Mouse (Mus musculus) neural tube, embryonic 13.5 days (tissue): Measurements from ENCODE around the gene Supt6. TPM values are rescaled to one million over a fixed set of nuclear protein-coding genes. Genes with fewer than 3 reads are reported as not detected.
A peak's percentile ranks its signal among the peaks of the same experiment; 100 is the strongest.
"Not testable (repeated sequence)": the region's sequence is repeated elsewhere in the genome, so short reads cannot be mapped to it uniquely, and the experiment has no call there.

Experiments
- ATAC-seq: fragments of 200-750 bp; cut with Nextera tagmentation; 2 replicates; pipeline ENCODE4 v1.8.0; 2017; ENCODE audit warnings: low read depth, mild to moderate bottlenecking, moderate TSS enrichment, moderate library complexity
- H3K27ac ChIP-seq: fragments of 300-500 bp; sonication (generic); replicated peaks from 2 replicates; pipeline ENCODE4 v1.5.1; 2015; ENCODE audit warnings: moderate library complexity, mild to moderate bottlenecking, inconsistent platforms
- H3K27me3 ChIP-seq: fragments of 300-500 bp; sonication (generic); 2 replicates; pipeline ENCODE4 v1.6.1; 2015; ENCODE audit warnings: mild to moderate bottlenecking, inconsistent platforms
- H3K36me3 ChIP-seq: fragments of 300-500 bp; sonication (generic); 2 replicates; pipeline ENCODE4 v1.6.1; 2015; ENCODE audit warnings: mild to moderate bottlenecking, inconsistent platforms
- H3K4me1 ChIP-seq: fragments of 300-500 bp; sonication (generic); replicated peaks from 2 replicates; pipeline ENCODE4 v1.6.1; 2015; ENCODE audit warnings: inconsistent platforms
- H3K4me2 ChIP-seq: fragments of 300-500 bp; sonication (generic); 2 replicates; pipeline ENCODE4 v1.6.1; 2015; ENCODE audit warnings: inconsistent platforms, mild to moderate bottlenecking, moderate library complexity
- H3K4me3 ChIP-seq: fragments of 300-500 bp; sonication (generic); 2 replicates; pipeline ENCODE4 v1.5.1; 2015; ENCODE audit warnings: mild to moderate bottlenecking, inconsistent platforms
- H3K9ac ChIP-seq: fragments of 300-500 bp; sonication (generic); 2 replicates; pipeline ENCODE4 v1.6.1; 2015; ENCODE audit warnings: moderate library complexity, mild to moderate bottlenecking, inconsistent platforms
- H3K9me3 ChIP-seq: fragments of 300-500 bp; sonication (generic); 2 replicates; pipeline ENCODE4 v1.6.1; 2016; ENCODE audit warnings: inconsistent platforms
- WGBS: fragments of 180-500 bp; shearing (Covaris S2); methylation state at CpG from one replicate; pipeline ENCODE4 v1.1.7; 2015; 5-methylcytosine and 5-hydroxymethylcytosine counted together
- polyA plus RNA-seq: library from polyadenylated mRNA; unstranded; fragments of >200 nt; fragmentation: Nextera tagmentation; extraction: Ambion mirVana; gene quantifications from 2 replicates; pipeline ENCODE4 v1.2.1, GENCODE M21; 2015

Supt6 gene
- polyA plus RNA-seq, 1 experiment from 2014 or later: 28.2 TPM

GRCm38 (mm10) chr11:78190041-78190440 lies 55.7 kb downstream of the Supt6 start:
- H3K9me3 ChIP-seq: no peaks in the 10 kb centered on the region
- WGBS: 62% methylated on average over 6 of the region's 6 CpGs

GRCm38 (mm10) chr11:78189234-78190040 lies 56.4 kb downstream of the Supt6 start:
- under 1% methylated on average over 42 of the region's 42 CpGs for WGBS

More at GRCm38 (mm10) chr11:78190041-78190440, 55.7 kb downstream of the Supt6 start:
- Histone ChIP-seq H3K4me2 (peak overlapping the region; percentile 68), H3K36me3 (peaks cover 36% of the 10 kb centered on the region), H3K4me3 (peak overlapping the region; percentile 74), H3K9ac (peak overlapping the region; percentile 97), H3K4me1 (peaks cover 33% of the 10 kb centered on the region), H3K27ac (peak overlapping the region; percentile 95), H3K27me3 (no peaks in the 10 kb centered on the region)
- no peak for ATAC-seq

GRCm38 (mm10) chr11:78188331-78189233 lies 57.2 kb downstream of the Supt6 start, which contains the start of gene Rab34:
Gene Rab34 (plus strand): TSS chr11:78188430.
- Histone ChIP-seq H3K4me2 (peak within 1 kb of the TSS; percentile 68), H3K4me3 (peak within 1 kb of the TSS; percentile 74), H3K4me1 (peaks cover 31% of the 10 kb centered on the region), H3K27ac (peak within 1 kb of the TSS; percentile 95), H3K27me3 (no peaks in the 10 kb centered on the region), H3K9me3 (no peaks in the 10 kb centered on the region), H3K9ac (peak within 1 kb of the TSS; percentile 97), H3K36me3 (peaks cover 31% of the 10 kb centered on the region)
- ATAC-seq: peak; percentile 76
- under 1% methylated on average over 78 of the region's 80 CpGs for WGBS

More at GRCm38 (mm10) chr11:78189234-78190040, 56.4 kb downstream of the Supt6 start:
- Histone ChIP-seq H3K9ac (peak overlapping the region; percentile 97), H3K36me3 (peaks cover 36% of the 10 kb centered on the region), H3K27ac (peak overlapping the region; percentile 95), H3K9me3 (no peaks in the 10 kb centered on the region), H3K4me2 (peak overlapping the region; percentile 68), H3K4me1 (peaks cover 27% of the 10 kb centered on the region), H3K27me3 (no peaks in the 10 kb centered on the region), H3K4me3 (peak overlapping the region; percentile 74)
- peak; percentile 90 for ATAC-seq

GRCm38 (mm10) chr11:78184702-78185101 lies 61.1 kb downstream of the Supt6 start:
- H3K4me3 ChIP-seq, H3K9me3 ChIP-seq, ATAC-seq, H3K4me2 ChIP-seq, H3K27me3 ChIP-seq, H3K27ac ChIP-seq, H3K9ac ChIP-seq: not testable (repeated sequence)
- Histone ChIP-seq H3K4me1 (peaks cover 52% of the 10 kb centered on the region), H3K36me3 (peaks cover 23% of the 10 kb centered on the region)
- WGBS: 93% methylated on average over 6 of the region's 6 CpGs

GRCm38 (mm10) chr11:78183884-78184514 lies 61.8 kb downstream of the Supt6 start:
- no peaks in the 10 kb centered on the region for H3K27me3 ChIP-seq
- H3K4me2 ChIP-seq: peak overlapping the region; percentile 69
- WGBS: 48% methylated on average over 10 of the region's 10 CpGs
- H3K36me3 ChIP-seq: peaks cover 28% of the 10 kb centered on the region
- no peaks in the 10 kb centered on the region for H3K9me3 ChIP-seq
- H3K9ac ChIP-seq: peak overlapping the region; percentile 52
- no peak for ATAC-seq
- peaks cover 53% of the 10 kb centered on the region for H3K4me1 ChIP-seq
- H3K27ac ChIP-seq: 0 out of 2 replicates have a peak overlapping the region, but pooled peaks have one; percentile 10
- peak overlapping the region; percentile 75 for H3K4me3 ChIP-seq

- peak; percentile 93 for ATAC-seq
- Histone ChIP-seq H3K9me3 (no peaks in the 10 kb centered on the region), H3K36me3 (peaks cover 28% of the 10 kb centered on the region), H3K27ac (peak within 1 kb of the TSS; percentile 95), H3K4me2 (peak within 1 kb of the TSS; percentile 69), H3K4me3 (peak within 1 kb of the TSS; percentile 75), H3K9ac (peak within 1 kb of the TSS; percentile 90), H3K27me3 (no peaks in the 10 kb centered on the region), H3K4me1 (peaks cover 60% of the 10 kb centered on the region)
- under 1% methylated on average over 38 of the region's 38 CpGs for WGBS
These were observed 62.6 kb downstream of the Supt6 start, which contains the start of gene Rpl23a for GRCm38 (mm10) chr11:78182961-78183844. Gene Rpl23a (minus strand): TSS chr11:78183584.

GRCm38 (mm10) chr11:78182450-78182849 lies 63.3 kb downstream of the Supt6 start:
- Histone ChIP-seq H3K27me3 (no peaks in the 10 kb centered on the region), H3K9me3 (no peaks in the 10 kb centered on the region), H3K36me3 (peaks cover 28% of the 10 kb centered on the region), H3K9ac (peak overlapping the region; percentile 90), H3K4me1 (peaks cover 59% of the 10 kb centered on the region), H3K4me3 (peak overlapping the region; percentile 75), H3K27ac (peak overlapping the region; percentile 95; the same call in 1 of the 2 replicates), H3K4me2 (peak overlapping the region; percentile 69)
- WGBS: 8% methylated on average over 7 of the region's 7 CpGs
- ATAC-seq: no peak

- H3K4me1 ChIP-seq: peaks cover 60% of the 10 kb centered on the region
- H3K4me3 ChIP-seq: peak overlapping the region; percentile 75
- peak overlapping the region; percentile 90 for H3K9ac ChIP-seq
- H3K9me3 ChIP-seq: no peaks in the 10 kb centered on the region
- H3K27ac ChIP-seq: no peak overlapping the region
- no peaks in the 10 kb centered on the region for H3K27me3 ChIP-seq
- peak overlapping the region; percentile 69 for H3K4me2 ChIP-seq
- H3K36me3 ChIP-seq: peaks cover 28% of the 10 kb centered on the region
- WGBS: 43% methylated on average over 2 of the region's 2 CpGs
- no peak for ATAC-seq
These were observed 63.9 kb downstream of the Supt6 start for GRCm38 (mm10) chr11:78181830-78182357.

- WGBS: 83% methylated on average over 6 of the region's 6 CpGs
- no peaks in the 10 kb centered on the region for H3K27me3 ChIP-seq
- peaks cover 70% of the 10 kb centered on the region for H3K4me1 ChIP-seq
- 0 out of 2 replicates have a peak overlapping the region, but pooled peaks have one; percentile 31 for H3K9ac ChIP-seq
- ATAC-seq: no peak
- no peak overlapping the region for H3K27ac ChIP-seq
- no peaks in the 10 kb centered on the region for H3K9me3 ChIP-seq
- H3K4me3 ChIP-seq: peak overlapping the region; percentile 52; the same call in 1 of the 2 replicates
- H3K4me2 ChIP-seq: peak overlapping the region; percentile 78
- H3K36me3 ChIP-seq: peaks cover 28% of the 10 kb centered on the region
These were observed 65.6 kb downstream of the Supt6 start for GRCm38 (mm10) chr11:78180081-78180761.

- Histone ChIP-seq H3K4me2 (peak overlapping the region; percentile 78), H3K27ac (peak overlapping the region; percentile 87), H3K9me3 (no peaks in the 10 kb centered on the region), H3K9ac (peak overlapping the region; percentile 79), H3K27me3 (no peaks in the 10 kb centered on the region), H3K36me3 (peaks cover 28% of the 10 kb centered on the region), H3K4me3 (peak overlapping the region; percentile 52), H3K4me1 (peaks cover 70% of the 10 kb centered on the region)
- 28% methylated on average over 8 of the region's 8 CpGs for WGBS
- no peak for ATAC-seq
These were observed 66.3 kb downstream of the Supt6 start for GRCm38 (mm10) chr11:78179438-78179999.
